Mouse (Mus musculus): ENCODE measurements around the gene Olfr1395.

The Olfr1395 gene

DNA sequence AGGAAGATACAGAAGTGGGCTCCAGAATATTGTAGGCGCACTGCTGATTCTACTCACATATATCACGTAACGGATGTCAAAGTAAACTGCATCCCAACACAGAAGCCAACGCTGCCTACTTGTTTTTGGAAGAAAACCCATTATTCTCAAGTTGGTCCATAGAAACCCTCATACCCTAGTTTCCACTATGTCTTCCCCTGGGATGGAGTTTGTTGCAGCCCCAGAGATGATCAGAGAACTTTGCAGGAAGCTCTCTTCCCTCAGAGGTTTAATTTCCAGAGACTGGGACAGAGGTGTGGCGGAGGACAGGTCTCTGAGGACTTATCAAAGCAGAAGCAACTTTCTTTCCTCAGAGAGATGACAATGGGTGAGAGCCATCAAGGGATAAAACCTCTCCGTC is at the start of gene Olfr1395:
TSS of gene Olfr1395 (plus strand) at position 301 of the 400 bp plus-strand sequence.
- DNase-seq = no peak

DNA sequence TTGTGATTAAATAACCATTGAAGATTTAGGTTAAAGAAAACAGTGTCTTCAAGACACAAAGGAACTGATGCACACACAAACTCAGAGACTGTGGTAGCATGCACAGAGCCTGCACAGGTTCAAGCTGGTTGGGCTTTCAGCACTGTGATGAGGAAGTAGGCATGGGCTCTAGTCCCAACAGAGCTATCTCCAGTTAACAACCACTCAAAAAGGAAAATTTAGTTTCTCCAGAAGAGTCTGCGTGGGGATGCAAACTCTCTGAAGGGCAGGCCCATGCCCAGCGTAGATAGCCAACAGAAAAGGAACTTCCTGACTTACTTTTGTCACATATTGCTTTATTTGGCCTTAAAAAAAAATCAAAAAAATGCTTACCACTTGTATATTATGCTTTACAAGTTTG is 49.3 kb upstream of the Olfr1395 start:
- DNase-seq = no peak

DNA sequence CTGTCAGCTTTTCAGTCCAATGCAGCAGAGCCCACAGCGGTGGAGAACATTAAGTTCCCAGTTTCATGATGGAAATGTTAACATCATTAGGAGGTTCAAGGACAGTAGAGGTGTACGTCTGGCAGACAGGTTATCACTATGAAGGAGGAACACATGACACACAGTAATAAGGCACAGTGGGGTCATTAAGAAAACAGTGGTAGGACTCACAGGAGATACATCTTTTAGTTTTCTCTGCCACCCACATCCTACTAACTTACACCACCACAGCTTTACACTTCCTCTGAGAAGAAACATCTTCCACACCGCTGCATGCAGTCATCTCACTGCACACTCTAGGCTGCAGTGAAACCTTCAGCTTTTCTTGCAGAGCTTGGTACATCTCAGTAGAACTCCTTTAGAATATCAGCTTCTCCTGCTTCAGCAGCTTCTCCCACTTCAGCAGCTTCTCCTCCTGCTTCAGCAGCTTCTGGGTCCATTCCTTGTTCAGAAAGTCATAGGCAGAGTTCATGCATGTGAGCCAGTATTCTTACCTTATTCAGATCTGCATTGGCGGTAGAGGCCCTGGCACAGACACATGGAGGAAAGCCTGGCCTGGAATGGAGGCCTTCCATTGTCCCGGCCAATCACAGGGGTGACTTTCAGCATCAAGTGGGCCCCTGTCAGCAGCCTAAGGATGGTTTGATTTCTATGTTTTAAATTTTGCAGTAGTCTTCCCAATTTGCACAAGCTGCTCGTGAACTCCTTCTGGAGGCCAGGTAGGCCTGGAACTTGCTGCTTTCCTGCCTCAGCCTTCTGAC is 48.0 kb upstream of the Olfr1395 start:
- no peak for DNase-seq

DNA sequence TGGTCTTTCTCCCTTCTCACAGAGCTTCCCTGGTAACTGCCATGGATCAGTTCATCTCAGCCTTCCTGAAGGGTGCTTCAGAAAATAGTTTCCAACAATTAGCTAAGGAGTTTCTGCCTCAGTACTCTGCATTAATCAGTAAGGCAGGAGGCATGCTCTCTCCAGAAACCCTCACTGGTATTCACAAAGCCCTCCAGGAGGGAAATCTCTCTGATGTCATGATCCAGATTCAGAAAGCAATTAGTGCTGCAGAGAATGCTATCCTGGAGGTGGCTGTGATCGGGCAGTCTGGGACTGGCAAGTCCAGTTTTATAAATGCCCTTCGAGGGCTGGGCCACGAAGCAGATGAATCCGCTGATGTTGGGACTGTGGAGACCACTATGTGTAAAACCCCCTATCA is 46.7 kb upstream of the Olfr1395 start:
- DNase-seq = no peak

DNA sequence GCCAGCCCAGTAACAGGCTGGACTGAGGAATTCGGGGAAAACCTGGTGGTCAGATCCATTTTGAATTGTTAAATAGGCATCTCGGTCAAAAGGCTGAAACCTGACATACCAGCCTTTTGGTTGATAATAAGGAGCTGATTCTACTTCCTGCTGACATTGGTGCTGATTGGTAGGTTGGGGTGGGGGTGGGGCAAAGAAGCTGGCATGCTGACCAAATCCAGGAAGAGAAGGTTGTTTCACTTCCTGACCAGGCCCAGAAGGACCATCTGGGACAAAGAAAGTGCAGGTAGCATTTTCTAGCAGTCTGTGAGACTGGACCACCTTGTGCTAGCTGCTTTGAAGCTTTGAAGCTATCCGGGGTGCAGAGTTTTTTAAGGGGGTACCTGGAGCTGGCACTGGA is 41.7 kb upstream of the Olfr1395 start:
- DNase-seq = no peak

DNA sequence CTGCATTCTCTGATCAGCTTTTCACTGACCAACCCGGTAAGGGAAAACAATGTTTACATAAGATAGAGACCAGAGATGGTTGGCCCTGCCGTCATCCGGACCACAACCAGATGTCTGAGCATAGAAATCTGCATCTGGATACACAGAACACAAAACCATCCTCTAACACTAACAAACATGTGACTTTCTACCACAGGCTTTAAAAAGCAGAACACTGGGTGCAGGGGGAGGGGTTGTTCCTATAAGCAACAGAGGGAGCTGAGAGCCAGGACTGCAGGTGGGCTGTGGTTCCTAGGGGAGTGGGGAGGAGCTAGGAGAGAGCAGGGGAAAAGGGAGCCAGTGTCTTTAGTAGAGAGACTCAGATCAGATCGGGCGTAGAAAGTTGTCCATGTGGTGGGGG is 40.6 kb upstream of the Olfr1395 start:
- DNase-seq = no peak

DNA sequence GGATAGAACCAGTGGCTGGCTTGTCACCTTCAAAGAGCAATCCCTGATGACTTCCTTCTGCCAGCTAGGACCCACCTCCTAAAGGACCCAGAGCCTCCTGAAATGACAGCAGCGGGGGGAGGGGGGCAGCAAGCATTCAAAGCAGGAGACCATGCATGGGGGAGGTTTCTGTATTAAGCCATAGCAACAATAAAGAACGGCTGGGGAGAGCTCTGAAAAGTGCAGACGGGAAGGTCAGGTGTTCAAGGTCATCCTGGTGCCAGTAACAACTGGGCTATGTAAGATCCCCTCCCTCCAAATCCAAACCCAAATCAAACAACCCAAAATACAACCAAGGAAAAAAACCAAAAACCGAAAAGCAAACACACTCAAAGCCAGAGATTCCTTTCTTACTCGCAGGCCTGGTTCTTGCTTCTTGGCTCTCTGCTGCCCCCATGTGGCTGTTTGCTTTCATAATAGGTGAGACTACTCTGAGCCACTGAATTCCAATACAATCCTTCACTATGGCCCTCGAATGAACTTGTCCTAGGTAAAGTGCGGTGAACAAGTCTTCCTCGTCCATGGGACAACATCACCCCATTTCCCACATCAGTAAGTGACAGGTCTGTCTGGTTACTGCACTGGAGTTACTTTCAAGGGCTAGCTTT is 38.9 kb upstream of the Olfr1395 start:
- DNase-seq = peak; percentile 75

DNA sequence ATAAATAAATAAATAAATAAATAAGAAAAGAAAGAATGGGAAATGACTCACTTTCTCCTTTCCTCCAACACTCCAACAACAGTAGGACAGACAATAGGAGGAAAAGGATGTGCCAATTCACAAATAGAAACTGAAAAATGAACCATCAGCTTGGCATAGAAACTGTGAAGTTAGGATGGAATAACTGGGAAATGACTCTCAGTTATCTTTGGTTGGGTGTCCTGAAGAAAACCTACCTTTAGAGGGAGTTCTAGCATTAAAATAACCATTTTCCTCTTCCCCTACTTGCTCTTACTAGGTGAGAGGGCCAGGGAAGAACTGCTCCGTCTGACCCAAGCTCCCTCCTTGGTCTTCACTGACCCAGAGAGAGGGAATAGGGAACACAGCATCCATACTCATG is 36.3 kb upstream of the Olfr1395 start:
- no peak for DNase-seq

DNA sequence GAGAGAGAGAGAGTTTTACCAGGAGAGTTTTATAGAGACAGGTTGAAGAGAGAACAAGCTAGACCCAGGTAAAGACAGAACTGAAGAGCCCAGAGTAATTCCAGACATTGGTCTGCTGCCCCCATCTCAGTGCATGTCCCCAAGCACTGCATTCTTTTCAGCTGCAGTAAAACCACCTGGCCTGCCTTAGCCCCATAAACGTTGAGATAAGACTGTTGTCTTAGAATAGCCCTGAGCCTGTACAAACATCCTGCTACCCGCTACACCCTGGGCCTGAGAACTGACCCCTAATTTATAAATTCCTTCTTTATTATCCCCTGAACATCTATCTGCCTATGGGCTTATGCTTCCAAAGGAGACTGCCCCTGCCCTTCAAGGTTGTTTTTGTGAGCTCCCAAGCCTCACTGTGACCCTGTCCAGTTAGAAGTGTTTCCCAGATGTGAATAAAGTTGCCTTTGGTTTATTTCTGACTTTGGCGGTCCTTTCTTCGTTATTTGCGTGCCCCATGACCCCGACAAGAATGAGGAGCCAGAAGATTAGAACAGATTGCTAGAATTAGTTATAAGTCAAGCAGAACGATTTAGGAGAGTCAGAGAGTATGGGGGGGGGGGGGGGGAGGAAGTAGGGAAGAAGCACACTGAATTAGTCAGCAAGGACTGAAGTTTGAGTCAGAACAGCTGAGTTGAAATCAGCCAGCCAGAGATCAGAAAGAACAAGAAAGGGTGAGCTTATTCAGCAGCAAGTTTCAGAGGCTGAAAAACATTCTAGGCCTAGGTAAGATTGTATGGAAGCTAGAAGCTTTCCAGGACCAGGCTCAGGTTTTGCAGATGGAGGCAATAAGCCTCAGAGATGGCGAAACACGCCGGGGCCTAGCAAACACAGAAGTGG is 34.2 kb upstream of the Olfr1395 start:
- no peak for DNase-seq

DNA sequence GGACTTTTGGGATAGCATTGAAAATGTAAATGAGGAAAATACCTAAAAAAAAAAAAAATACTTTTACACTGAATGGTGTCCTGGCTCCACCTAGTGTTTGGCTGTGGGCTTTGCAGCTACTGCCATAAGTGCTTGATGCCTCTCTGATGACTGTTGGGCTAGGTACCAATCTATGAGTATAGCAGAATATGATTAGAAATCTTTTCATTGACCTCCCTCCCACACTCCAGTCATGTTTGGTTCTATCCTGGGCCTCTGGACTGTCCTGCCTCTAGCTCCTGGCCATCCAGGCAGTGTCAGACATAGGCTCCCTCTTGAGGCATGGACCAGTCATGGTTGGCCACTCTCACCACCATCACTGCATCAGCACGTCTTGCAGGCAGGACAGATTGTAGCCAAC is 33.2 kb upstream of the Olfr1395 start:
- DNase-seq = no peak

DNA sequence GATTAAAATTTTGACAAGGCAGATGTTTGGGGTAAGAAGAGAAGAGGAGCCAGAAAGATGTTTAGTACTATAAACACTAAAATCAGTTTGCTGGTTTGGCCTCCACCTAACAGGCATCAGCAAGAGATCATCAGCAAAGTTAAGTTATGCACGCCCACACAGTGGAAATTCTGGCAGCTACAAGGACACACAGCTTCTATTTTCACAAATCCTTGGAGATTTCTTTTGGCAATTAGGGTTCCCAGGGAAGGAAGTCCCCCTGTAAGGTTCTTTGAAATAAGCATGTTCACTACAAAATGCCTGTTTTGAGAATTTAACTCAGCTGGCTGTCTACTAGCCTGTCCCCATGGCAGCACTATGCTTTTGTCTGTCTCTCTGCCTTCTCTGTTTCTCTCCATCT is 31.1 kb upstream of the Olfr1395 start:
- DNase-seq = no peak

DNA sequence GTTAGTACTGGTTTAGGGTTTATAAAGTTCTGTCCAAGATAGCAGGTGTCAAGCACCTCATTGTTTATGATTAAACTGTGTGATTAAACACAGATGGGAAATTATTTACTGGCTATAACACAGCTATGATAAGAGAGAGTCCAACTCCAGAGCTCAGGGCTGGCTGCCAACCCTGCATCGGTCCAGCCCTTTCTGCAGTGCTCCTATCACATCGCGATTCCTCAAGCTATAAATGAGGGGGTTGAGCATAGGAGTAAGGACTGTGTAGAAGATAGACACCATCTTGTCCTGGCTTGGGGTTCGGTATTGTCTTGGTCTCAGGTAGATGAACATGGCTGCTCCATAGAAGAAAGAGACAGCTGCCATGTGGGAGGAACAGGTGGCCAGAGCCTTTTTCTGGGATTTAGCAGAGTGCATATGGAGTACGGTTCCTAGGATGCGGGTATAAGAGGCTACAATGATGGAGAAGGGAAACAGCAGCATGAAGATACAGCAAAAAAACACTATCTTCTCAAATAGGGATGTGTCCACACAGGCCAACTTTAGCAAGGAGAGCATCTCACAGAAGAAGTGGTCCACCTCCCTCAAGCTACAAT is 29.4 kb upstream of the Olfr1395 start:
- DNase-seq = peak; percentile 47

DNA sequence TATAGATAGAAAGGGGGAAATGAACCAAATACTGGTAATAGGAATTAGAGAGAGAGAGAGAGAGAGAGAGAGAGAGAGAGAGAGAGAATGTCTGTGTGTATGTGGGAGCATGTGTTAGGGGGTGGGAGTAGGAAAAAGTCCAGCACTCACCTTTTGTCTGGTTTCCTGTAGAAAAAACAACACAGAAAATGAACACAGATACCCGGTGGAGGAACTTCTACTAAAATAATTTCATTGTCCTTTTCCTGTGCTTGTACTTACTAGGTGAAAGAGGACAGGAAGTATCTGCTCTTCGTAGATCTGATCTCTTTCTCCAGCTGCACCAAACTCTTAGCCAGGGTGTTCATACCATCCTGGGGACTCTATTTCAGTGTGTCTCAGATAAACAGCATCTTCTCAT is 27.9 kb upstream of the Olfr1395 start:
- DNase-seq = no peak

DNA sequence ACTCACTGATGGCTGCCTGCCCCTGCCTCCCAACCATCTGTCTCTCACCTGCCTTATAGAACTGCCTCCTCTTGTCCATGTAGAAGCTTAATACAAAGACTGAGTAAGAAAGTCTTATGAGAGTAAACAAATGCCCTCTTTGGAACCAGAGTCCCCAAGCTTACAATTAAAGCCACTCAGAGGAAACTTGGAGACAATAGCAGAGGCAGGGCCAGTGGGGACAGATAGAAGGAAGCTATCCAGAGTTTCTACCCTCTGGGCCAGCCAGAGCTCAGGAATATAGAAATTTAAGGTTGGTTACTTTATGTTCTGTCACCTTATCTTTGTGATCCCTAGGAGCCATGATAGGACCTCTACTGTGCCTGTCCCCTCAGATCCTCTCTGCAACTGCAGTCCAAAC is 27.3 kb upstream of the Olfr1395 start, which contains the start of gene Olfr1396:
TSS of gene Olfr1396 (minus strand) at position 101 of the 400 bp plus-strand sequence.
- no peak for DNase-seq

DNA sequence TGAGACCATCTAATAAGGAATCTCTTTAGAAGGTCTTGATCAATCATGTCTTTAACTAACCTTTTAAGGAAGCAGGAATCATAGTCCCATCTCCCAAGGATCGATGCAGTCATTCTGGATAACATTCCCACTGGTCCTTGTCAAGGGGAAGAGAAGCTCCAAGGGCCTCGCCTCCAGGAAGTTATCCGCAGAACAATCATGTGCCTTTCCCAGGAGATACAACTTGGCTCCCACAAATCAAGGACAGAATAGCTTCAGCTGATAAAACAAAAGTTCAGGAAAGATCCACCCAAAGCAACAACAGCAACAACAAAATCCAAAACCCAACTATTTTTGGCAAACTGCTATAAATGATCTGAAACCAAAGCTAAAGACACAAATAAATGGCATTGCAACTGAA is 22.4 kb upstream of the Olfr1395 start:
- no peak for DNase-seq

DNA sequence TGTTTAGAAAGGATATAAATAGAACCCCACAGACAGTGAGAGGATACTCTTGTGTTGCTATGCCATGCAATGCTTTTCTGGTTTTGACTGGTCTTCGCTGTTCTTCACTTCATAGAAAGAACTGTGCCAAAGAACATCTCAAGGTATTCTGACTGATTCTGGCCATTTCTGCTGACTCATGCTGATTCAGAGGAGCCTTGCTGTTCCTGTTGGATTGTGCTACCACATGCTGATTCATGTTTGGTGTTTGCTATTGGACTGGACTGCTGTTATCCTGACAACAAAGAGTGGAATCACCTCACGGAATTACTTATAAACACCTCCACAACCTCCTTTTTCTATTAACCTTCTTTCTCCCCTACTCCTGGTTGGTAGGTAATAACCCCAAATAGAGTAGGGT is 17.9 kb upstream of the Olfr1395 start:
- DNase-seq = no peak

DNA sequence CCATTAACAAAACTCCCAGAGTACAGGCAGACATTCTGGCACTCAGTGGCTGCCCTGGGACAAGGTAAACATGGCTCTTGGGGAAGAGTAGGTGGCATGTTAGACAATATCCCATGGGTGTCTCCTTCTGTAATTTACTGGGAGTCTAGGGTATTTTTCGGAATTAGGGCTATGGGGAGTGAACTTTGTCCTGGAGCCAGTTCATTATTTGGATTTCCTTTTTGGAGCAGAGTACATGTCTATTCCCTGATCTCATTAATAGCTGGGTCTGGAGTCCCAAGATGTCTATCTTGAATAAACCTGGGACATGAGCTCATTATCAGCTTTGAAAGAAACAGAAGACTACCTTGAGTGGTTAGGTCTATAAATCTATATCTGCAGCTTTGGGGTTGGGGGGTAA is 12.0 kb downstream of the Olfr1395 start, which contains the start of gene Olfr1394:
TSS of gene Olfr1394 (plus strand) at position 301 of the 400 bp plus-strand sequence.
- DNase-seq = no peak

DNA sequence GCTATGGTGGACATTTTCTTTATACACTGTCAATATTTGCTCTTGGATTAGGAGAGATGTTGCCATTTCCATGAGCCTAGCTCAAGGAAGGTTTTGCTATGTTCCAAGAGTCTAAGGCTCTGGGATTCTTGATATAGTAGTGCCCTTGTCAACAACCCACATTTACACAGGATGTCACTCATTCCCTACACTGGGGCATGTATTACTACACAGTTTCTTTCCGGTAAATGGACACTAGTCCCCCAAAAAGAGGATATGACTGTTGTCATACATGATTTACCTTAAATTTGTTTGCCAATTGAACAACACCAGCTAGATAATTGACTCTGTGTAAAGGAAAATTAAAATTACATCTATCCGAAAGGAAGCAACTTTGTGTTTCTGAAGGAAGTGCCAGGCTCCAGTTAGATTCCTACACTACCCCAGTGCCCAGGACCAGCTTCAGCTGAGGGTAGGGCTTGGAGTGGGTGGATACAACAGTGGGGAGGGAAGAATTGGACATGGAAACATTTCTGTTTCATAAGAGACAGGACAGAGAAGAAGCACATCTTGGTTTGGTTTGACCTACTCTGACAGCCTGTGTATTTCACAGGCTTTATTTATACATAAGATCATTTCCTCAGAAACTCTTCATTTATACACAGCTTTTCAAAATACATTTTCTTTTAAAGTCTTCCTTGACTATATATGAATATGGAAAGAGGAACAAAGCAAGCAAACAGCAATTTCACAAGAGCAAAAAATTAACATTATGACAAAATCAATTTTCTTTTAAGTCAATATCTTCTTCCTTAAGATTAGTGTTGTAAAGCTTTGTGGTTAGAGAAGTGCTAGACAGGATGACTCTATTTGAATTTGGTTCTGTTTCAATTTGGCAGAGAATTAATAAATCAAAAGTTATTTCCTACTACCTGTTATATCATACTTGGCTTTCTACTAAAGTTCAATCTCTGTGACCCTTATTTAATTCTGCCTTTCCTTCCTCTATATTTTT is 15.0 kb downstream of the Olfr1395 start:
- no peak for DNase-seq

DNA sequence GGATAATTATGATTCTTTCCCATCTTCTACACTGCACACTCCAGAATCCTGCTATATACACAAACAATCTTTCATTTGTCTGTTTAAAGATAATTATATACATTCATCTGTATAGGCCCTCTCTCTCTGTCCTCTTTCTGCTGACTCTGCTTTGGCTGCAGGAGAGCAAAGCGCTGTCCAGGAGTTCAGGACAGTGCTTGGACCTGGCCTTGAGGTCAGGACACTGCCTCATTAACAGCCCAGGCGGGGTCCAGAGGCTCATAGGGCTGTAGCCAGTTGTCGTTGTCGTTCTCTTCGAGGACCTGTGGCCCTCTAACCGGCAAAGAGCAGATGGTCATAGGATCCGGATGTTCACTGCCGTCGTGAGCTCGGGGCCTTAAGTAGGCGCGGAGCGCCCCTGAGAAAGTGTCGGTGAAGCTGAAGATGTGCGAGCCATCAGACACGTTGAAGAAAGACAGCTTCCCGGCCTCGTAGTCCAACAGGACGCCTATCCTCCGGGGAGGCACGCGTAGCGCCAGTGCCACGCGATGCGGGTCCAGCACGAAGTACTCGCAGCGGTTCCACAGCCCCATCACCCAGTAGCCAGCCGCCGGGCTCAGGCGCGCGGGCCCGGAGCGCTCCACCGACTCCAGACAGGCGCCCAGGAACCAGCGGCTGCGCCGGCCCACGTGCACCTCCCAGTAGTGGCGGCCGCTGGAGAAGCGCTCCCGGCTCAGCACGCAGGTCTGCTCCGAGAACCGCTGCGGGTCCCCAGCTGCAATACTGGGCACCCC is 27.0 kb downstream of the Olfr1395 start:
- peak; percentile 47 for DNase-seq

DNA sequence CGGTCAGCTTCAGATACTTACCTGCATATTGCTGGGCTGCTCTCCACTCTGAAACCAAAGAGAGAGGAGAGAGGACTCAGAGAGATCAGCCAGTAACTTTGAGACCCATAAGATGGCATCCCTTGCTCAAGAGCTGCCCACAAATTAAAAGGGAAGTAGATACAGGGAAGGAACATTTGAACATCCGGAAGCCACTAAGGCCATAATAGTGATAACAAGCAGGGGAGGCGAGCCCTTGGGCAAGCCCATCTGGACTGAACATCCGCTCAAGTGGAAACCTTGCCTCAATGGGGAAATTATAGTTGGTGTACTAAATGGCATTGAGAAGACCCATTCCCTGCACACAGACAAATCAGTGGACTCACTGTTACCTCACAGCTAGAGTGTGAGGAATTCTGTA is 28.5 kb downstream of the Olfr1395 start:
- no peak for DNase-seq

DNA sequence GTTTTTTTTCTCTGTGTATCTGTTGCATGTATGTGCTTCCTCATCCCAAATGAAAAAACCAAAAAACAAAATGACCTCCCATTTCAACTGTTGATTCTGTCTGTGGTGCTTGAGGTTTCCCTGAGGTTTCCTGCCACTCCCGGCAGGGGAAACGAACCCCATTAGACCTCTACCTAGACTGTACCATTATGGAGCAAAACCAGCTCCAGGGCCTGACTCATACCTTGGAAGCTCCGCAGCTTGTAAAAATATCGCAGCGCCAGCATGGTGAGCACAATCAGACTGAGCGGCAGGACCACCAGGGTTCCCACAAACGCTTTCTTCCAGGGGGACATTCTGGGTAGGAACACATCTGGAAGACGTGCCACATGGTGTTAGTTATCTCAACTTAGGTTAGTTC is 33.3 kb downstream of the Olfr1395 start:
- no peak for DNase-seq
